Mouse (Mus musculus): Measurements from ENCODE around the gene Clec11a. TPM values are rescaled to one million over a fixed set of nuclear protein-coding genes. Genes with fewer than 3 reads are reported as not detected.
"Not testable (repeated sequence)": the region's sequence is repeated elsewhere in the genome, so short reads cannot be mapped to it uniquely, and the experiment has no call there.

Gene Clec11a
- polyA plus RNA-seq, 1 experiment from 2014 or later, result 3.4 TPM

DNA sequence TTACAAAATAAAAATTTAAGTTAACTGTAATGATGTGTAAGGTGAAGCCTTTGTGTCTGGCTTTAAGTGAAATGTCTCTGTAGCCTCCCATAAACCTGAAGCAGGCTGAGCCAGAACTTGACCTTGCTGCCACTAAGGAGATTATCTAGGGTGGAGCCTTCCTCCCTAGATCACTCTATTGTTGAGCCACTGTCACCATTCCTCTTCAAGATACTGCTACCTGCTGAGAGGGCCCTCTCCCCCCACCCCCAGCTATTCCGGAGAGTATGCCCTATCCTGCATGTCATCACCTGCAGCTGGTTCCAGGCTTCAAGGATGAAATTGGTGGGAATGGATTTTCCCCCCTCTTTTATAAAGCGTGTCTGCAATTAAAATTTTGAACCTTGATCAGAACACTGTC is 9.2 kb downstream of the Clec11a start:
- H3K4me2 ChIP-seq; H3K27me3 ChIP-seq; H3K9me3 ChIP-seq; H3K9ac ChIP-seq; ATAC-seq (ENCODE audit: low FRiP score); H3K27ac ChIP-seq; H3K4me1 ChIP-seq (replicated peaks); H3K36me3 ChIP-seq; H3K4me3 ChIP-seq: not testable (repeated sequence)
- WGBS, result 89% methylated on average over 2 of the region's 2 CpGs

DNA sequence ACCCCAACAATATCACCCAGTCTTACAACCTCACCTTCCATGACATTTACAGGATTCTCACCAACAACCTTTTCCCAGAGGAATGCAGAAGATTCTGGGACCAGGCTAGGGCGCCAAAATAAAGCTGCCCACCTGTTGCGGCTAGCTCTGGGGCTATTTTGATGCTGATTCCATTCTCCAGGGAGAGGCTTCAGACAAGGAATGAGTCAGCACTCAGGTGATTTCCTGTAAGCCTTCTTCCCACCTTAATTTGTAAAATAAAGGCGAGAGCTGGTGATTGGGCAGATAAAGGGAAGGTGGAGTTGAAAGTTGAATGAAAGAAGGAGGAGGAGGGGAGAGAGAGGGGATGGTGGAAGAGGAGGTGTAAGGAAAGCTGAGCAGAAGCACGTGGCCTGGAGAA is 15.3 kb downstream of the Clec11a start:
- 62% methylated on average over 4 of the region's 4 CpGs for whole genome bisulfite sequencing
- Histone ChIP-seq H3K9ac (no peak overlapping the region), H3K27ac (no peak overlapping the region), H3K36me3 (no peaks in the 10 kb centered on the region), H3K4me1 (replicated peaks) (no peaks in the 10 kb centered on the region), H3K9me3 (no peaks in the 10 kb centered on the region), H3K4me2 (no peak overlapping the region), H3K4me3 (no peak overlapping the region), H3K27me3 (no peaks in the 10 kb centered on the region; the same call in 1 of the 2 replicates)
- no peak for ATAC-seq (ENCODE audit: low FRiP score)

- H3K4me1 ChIP-seq (replicated peaks), result no peaks in the 10 kb centered on the region
- no peaks in the 10 kb centered on the region; the same call in 1 of the 2 replicates for H3K27me3 ChIP-seq
- H3K27ac ChIP-seq, result no peak overlapping the region
- no peaks in the 10 kb centered on the region for H3K36me3 ChIP-seq
- no peak overlapping the region for H3K9ac ChIP-seq
- H3K4me2 ChIP-seq, result no peak overlapping the region
- no peak overlapping the region for H3K4me3 ChIP-seq
- H3K9me3 ChIP-seq, result no peaks in the 10 kb centered on the region
- 87% methylated on average over 4 of the region's 4 CpGs for WGBS
- ATAC-seq (ENCODE audit: low FRiP score), result no peak
Measured at GRCm38 (mm10) chr7:44290986-44291385, 15.7 kb downstream of the Clec11a start.

- no peaks in the 10 kb centered on the region for H3K9me3 ChIP-seq
Measured at GRCm38 (mm10) chr7:44287760-44288159, 18.9 kb downstream of the Clec11a start.

DNA sequence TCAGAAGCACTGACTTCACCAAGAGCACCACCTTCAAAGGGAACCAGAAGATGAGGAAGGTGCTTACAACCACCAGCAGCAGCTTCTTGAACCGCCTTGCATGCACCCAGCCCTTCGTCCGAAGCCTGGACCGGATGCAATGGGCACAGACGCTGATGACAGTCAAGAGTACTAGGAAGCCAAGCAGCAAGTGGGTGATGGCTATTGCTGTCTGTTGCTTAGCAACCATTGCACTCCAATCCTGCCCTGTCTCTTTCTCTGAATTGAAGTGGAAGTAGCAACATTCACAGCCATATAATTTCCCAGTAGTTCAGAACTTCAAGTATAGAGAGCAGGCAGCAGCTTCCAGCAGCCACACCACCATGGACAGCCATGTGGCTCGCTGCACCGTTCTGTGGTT is 25.1 kb downstream of the Clec11a start:
- ATAC-seq (ENCODE audit: low FRiP score), result no peak

More at GRCm38 (mm10) chr7:44287760-44288159, 18.9 kb downstream of the Clec11a start:
- H3K27ac ChIP-seq, result no peak overlapping the region
- no peaks in the 10 kb centered on the region for H3K36me3 ChIP-seq
- WGBS, result 75% methylated on average over 7 of the region's 7 CpGs
- H3K4me3 ChIP-seq, result no peak overlapping the region
- no peak overlapping the region for H3K4me2 ChIP-seq
- no peak overlapping the region for H3K9ac ChIP-seq
- no peak for ATAC-seq (ENCODE audit: low FRiP score)
- no peaks in the 10 kb centered on the region for H3K27me3 ChIP-seq
- no peaks in the 10 kb centered on the region for H3K4me1 ChIP-seq (replicated peaks)

GRCm38 (mm10) chr7:44280959-44281358 is 25.7 kb downstream of the Clec11a start:
- Histone ChIP-seq H3K9ac (no peak overlapping the region), H3K4me3 (no peak overlapping the region), H3K4me1 (replicated peaks) (0 out of 2 replicates have a peak, but pooled peaks cover 4% of the 10 kb centered on the region), H3K36me3 (no peaks in the 10 kb centered on the region), H3K27ac (no peak overlapping the region), H3K4me2 (no peak overlapping the region), H3K9me3 (no peaks in the 10 kb centered on the region), H3K27me3 (no peaks in the 10 kb centered on the region)
- WGBS, result 77% methylated on average over 1 of the region's 1 CpGs
- no peak for ATAC-seq (ENCODE audit: low FRiP score)

More for the DNA sequence above, 25.1 kb downstream of the Clec11a start:
- Histone ChIP-seq H3K4me1 (replicated peaks) (0 out of 2 replicates have a peak, but pooled peaks cover 4% of the 10 kb centered on the region), H3K4me2 (no peak overlapping the region), H3K36me3 (no peaks in the 10 kb centered on the region), H3K4me3 (no peak overlapping the region), H3K27ac (no peak overlapping the region), H3K27me3 (no peaks in the 10 kb centered on the region), H3K9ac (no peak overlapping the region), H3K9me3 (no peaks in the 10 kb centered on the region)
- 79% methylated on average over 7 of the region's 7 CpGs for WGBS

DNA sequence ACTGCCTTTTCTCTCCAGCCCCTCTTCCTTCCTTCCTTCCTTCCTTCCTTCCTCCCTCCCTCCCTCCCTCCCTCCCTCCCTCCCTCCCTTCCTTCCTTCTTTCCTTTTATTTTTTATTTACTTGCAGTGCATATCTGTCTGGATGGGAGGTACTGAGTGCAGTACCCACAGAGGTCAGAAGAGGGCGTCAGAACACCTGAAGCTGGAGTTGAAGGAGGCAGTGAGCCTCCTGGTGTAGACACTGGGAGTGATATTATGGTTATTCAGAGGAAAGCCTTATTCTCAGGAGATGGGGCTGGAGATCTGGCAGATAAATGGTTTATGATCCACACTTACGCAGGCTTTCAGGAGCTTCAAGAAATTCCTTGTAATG is 29.5 kb downstream of the Clec11a start:
- 45% methylated on average over 2 of the region's 2 CpGs for WGBS
- Histone ChIP-seq H3K9me3 (no peaks in the 10 kb centered on the region), H3K4me1 (replicated peaks) (0 out of 2 replicates have a peak, but pooled peaks cover 4% of the 10 kb centered on the region), H3K4me3 (no peak overlapping the region), H3K27ac (no peak overlapping the region), H3K4me2 (no peak overlapping the region), H3K36me3 (no peaks in the 10 kb centered on the region), H3K27me3 (peaks cover 18% of the 10 kb centered on the region), H3K9ac (no peak overlapping the region)
- ATAC-seq (ENCODE audit: low FRiP score), result no peak

GRCm38 (mm10) chr7:44276461-44277249 is 30.0 kb downstream of the Clec11a start:
- no peaks in the 10 kb centered on the region for H3K9me3 ChIP-seq
- H3K27ac ChIP-seq, result no peak overlapping the region
- no peak overlapping the region for H3K4me3 ChIP-seq
- no peak overlapping the region for H3K9ac ChIP-seq
- H3K4me1 ChIP-seq (replicated peaks), result 0 out of 2 replicates have a peak, but pooled peaks cover 3% of the 10 kb centered on the region
- ATAC-seq (ENCODE audit: low FRiP score), result no peak
- H3K4me2 ChIP-seq, result no peak overlapping the region
- no peaks in the 10 kb centered on the region for H3K36me3 ChIP-seq
- 65% methylated on average over 10 of the region's 10 CpGs for WGBS
- H3K27me3 ChIP-seq, result peaks cover 21% of the 10 kb centered on the region

DNA sequence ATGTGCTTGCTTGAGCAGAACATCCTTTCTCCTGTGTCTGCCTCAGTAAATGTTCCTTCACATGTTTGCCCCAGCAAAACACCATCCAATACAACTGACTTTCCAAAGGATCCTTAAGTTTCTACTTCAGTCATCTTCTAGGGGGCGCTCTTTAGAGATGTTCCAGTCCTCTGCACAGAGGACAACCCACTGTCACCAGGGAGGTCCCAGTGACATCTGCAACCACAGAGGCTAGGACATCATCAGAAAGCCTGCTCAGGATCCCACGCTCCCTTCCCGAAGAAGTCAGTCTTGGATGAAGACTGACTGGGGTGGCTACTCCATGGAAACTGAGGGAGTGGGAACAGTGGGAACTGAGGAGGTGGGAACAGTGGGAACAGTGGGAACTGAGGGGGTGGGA is 31.2 kb downstream of the Clec11a start:
- H3K9ac ChIP-seq, result no peak overlapping the region
- H3K36me3 ChIP-seq, result no peaks in the 10 kb centered on the region
- no peaks in the 10 kb centered on the region for H3K4me1 ChIP-seq (replicated peaks)
- WGBS, result 79% methylated on average over 3 of the region's 3 CpGs
- no peak overlapping the region for H3K27ac ChIP-seq
- H3K9me3 ChIP-seq, result no peaks in the 10 kb centered on the region
- peaks cover 21% of the 10 kb centered on the region for H3K27me3 ChIP-seq
- no peak for ATAC-seq (ENCODE audit: low FRiP score)
- no peak overlapping the region for H3K4me3 ChIP-seq
- H3K4me2 ChIP-seq, result no peak overlapping the region

GRCm38 (mm10) chr7:44274096-44274495 is 32.6 kb downstream of the Clec11a start:
- Histone ChIP-seq H3K9me3 (no peaks in the 10 kb centered on the region), H3K36me3 (no peaks in the 10 kb centered on the region), H3K27me3 (peaks cover 25% of the 10 kb centered on the region), H3K4me3 (no peak overlapping the region), H3K9ac (no peak overlapping the region), H3K27ac (no peak overlapping the region), H3K4me1 (replicated peaks) (no peaks in the 10 kb centered on the region), H3K4me2 (no peak overlapping the region)
- ATAC-seq (ENCODE audit: low FRiP score), result no peak
- WGBS, result 35% methylated on average over 11 of the region's 11 CpGs

GRCm38 (mm10) chr7:44273446-44273845 is 33.3 kb downstream of the Clec11a start:
- Histone ChIP-seq H3K9ac (no peak overlapping the region), H3K36me3 (no peaks in the 10 kb centered on the region), H3K9me3 (no peaks in the 10 kb centered on the region), H3K27me3 (peaks cover 32% of the 10 kb centered on the region), H3K4me1 (replicated peaks) (no peaks in the 10 kb centered on the region), H3K4me3 (no peak overlapping the region), H3K4me2 (no peak overlapping the region), H3K27ac (no peak overlapping the region)
- ATAC-seq (ENCODE audit: low FRiP score), result no peak
- WGBS, result 48% methylated on average over 7 of the region's 7 CpGs

DNA sequence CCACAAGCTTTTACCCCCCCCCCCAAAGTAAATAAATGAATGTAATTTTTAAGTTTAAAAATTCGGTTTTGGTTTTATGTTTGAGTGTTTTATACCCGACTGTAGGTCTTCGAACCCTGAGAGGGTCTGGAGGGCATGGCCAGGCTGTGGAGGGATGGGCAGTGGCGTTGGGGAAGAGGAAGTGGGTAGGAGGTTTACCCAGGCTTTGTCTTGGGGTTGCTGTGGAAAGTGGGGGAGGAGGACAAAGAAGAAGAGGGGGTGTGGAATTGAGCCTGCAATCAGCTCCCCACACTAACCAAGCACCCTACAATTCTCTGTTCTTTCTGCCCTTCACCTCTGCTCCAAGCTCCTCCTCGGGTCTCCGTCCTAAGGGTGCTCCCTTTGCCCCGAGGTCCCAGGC is 34.2 kb downstream of the Clec11a start:
- WGBS, result 90% methylated on average over 7 of the region's 7 CpGs
- Histone ChIP-seq H3K4me2 (no peak overlapping the region), H3K9me3 (no peaks in the 10 kb centered on the region), H3K4me1 (replicated peaks) (no peaks in the 10 kb centered on the region), H3K9ac (no peak overlapping the region; the same call in 1 of the 2 replicates), H3K36me3 (no peaks in the 10 kb centered on the region), H3K4me3 (no peak overlapping the region), H3K27ac (no peak overlapping the region), H3K27me3 (peaks cover 41% of the 10 kb centered on the region)
- ATAC-seq (ENCODE audit: low FRiP score), result no peak

GRCm38 (mm10) chr7:44271309-44271708 is 35.4 kb downstream of the Clec11a start:
- Histone ChIP-seq H3K4me2 (no peak overlapping the region), H3K9me3 (no peaks in the 10 kb centered on the region), H3K27ac (no peak overlapping the region), H3K4me3 (no peak overlapping the region), H3K27me3 (peaks cover 50% of the 10 kb centered on the region), H3K4me1 (replicated peaks) (no peaks in the 10 kb centered on the region), H3K9ac (no peak overlapping the region), H3K36me3 (no peaks in the 10 kb centered on the region)
- no peak for ATAC-seq (ENCODE audit: low FRiP score)
- WGBS, result 69% methylated on average over 2 of the region's 2 CpGs

All from hindbrain, embryonic 13.5 days (tissue).